Mouse (Mus musculus) hindbrain, embryonic 10.5 days (tissue): Measurements from ENCODE around the gene Fkbp15. TPM values are rescaled to one million over a fixed set of nuclear protein-coding genes. Genes with fewer than 3 reads are reported as not detected.

Experiments used
- DNase-seq: peaks from one replicate; pipeline ENCODE4 v3.0.0-alpha.2; 2017; ENCODE audit warnings: low spot score
- H3K27ac ChIP-seq: fragments of 300-500 bp; sonication (generic); 2 replicates; pipeline ENCODE4 v1.5.1; 2016; ENCODE audit warnings: mild to moderate bottlenecking, moderate library complexity
- H3K27me3 ChIP-seq: fragments of 300-500 bp; sonication (generic); 2 replicates; pipeline ENCODE4 v1.6.1; 2016; ENCODE audit warnings: mild to moderate bottlenecking; ENCODE audit not compliant: poor library complexity, insufficient read depth, severe bottlenecking
- H3K36me3 ChIP-seq: fragments of 300-500 bp; sonication (generic); 2 replicates; pipeline ENCODE4 v1.6.1; 2016; ENCODE audit warnings: mild to moderate bottlenecking, moderate library complexity
- H3K4me1 ChIP-seq: fragments of 300-500 bp; sonication (generic); replicated peaks from 2 replicates; pipeline ENCODE4 v1.6.1; 2016; ENCODE audit warnings: mild to moderate bottlenecking
- H3K4me3 ChIP-seq: fragments of 300-500 bp; sonication (generic); 2 replicates; pipeline ENCODE4 v1.5.1; 2016; ENCODE audit warnings: mild to moderate bottlenecking, moderate library complexity
- H3K9me3 ChIP-seq: fragments of 300-500 bp; sonication (generic); 2 replicates; pipeline ENCODE4 v1.6.1; 2016; ENCODE audit warnings: mild to moderate bottlenecking, moderate library complexity
- WGBS: fragments of 180-500 bp; shearing (Covaris S2); methylation state at CpG from one replicate; pipeline ENCODE4 v1.1.7; 2016; 5-methylcytosine and 5-hydroxymethylcytosine counted together
- polyA plus RNA-seq: library from polyadenylated mRNA; unstranded; fragments of >200 nt; fragmentation: Nextera tagmentation; extraction: Ambion mirVana; gene quantifications from 2 replicates; pipeline ENCODE4 v1.2.1, GENCODE M21; 2016

Gene Fkbp15
- polyA plus RNA-seq, 1 experiment from 2014 or later: 20.3 TPM

GRCm38 (mm10) chr4:62364299-62364698 lies 4.0 kb upstream of the Fkbp15 start:
- H3K4me1 ChIP-seq: peaks cover 20% of the 10 kb centered on the region
- 95% methylated on average over 8 of the region's 8 CpGs for WGBS
- H3K36me3 ChIP-seq: no peaks in the 10 kb centered on the region
- H3K27ac ChIP-seq: no peak overlapping the region
- no peaks in the 10 kb centered on the region for H3K9me3 ChIP-seq
- no peak overlapping the region for H3K4me3 ChIP-seq
- no peaks in the 10 kb centered on the region for H3K27me3 ChIP-seq
- no peak for DNase-seq

GRCm38 (mm10) chr4:62362437-62362836 lies 2.1 kb upstream of the Fkbp15 start:
- H3K27ac ChIP-seq: no peak overlapping the region
- no peaks in the 10 kb centered on the region for H3K36me3 ChIP-seq
- no peak for DNase-seq
- H3K9me3 ChIP-seq: no peaks in the 10 kb centered on the region
- H3K27me3 ChIP-seq: no peaks in the 10 kb centered on the region
- H3K4me1 ChIP-seq: peaks cover 23% of the 10 kb centered on the region
- no peak overlapping the region for H3K4me3 ChIP-seq
- WGBS: 91% methylated on average over 2 of the region's 2 CpGs

- Histone ChIP-seq H3K4me3 (peak overlapping the region; percentile 64), H3K9me3 (no peaks in the 10 kb centered on the region), H3K27me3 (no peaks in the 10 kb centered on the region), H3K27ac (peak overlapping the region; percentile 8; the same call in 1 of the 2 replicates), H3K4me1 (peaks cover 23% of the 10 kb centered on the region), H3K36me3 (no peaks in the 10 kb centered on the region)
- no peak for DNase-seq
- WGBS: 96% methylated on average over 1 of the region's 1 CpGs
These were observed 1.6 kb upstream of the Fkbp15 start for GRCm38 (mm10) chr4:62361997-62362396.

GRCm38 (mm10) chr4:62361571-62361970 lies 1.2 kb upstream of the Fkbp15 start:
- peak overlapping the region; percentile 8; the same call in 1 of the 2 replicates for H3K27ac ChIP-seq
- peak overlapping the region; percentile 64 for H3K4me3 ChIP-seq
- no peaks in the 10 kb centered on the region for H3K9me3 ChIP-seq
- no peaks in the 10 kb centered on the region for H3K27me3 ChIP-seq
- peaks cover 23% of the 10 kb centered on the region for H3K4me1 ChIP-seq
- WGBS: 62% methylated on average over 6 of the region's 6 CpGs
- H3K36me3 ChIP-seq: no peaks in the 10 kb centered on the region
- no peak for DNase-seq

- Histone ChIP-seq H3K27ac (peak overlapping the region; percentile 91), H3K4me1 (peaks cover 23% of the 10 kb centered on the region), H3K27me3 (no peaks in the 10 kb centered on the region), H3K36me3 (no peaks in the 10 kb centered on the region), H3K4me3 (peak overlapping the region; percentile 64), H3K9me3 (no peaks in the 10 kb centered on the region)
- DNase-seq: no peak
- 2% methylated on average over 22 of the region's 22 CpGs for WGBS
These were observed 582 bp upstream of the Fkbp15 start for GRCm38 (mm10) chr4:62360805-62361455.

- WGBS: 50% methylated on average over 7 of the region's 7 CpGs
These were observed 1.0 kb downstream of the Fkbp15 start for GRCm38 (mm10) chr4:62359256-62359775.

GRCm38 (mm10) chr4:62357631-62358148 lies 2.7 kb downstream of the Fkbp15 start:
- Histone ChIP-seq H3K27ac (no peak overlapping the region), H3K4me3 (no peak overlapping the region), H3K27me3 (no peaks in the 10 kb centered on the region), H3K4me1 (peaks cover 23% of the 10 kb centered on the region), H3K36me3 (no peaks in the 10 kb centered on the region), H3K9me3 (no peaks in the 10 kb centered on the region)
- no peak for DNase-seq
- WGBS: 85% methylated on average over 1 of the region's 1 CpGs

More at GRCm38 (mm10) chr4:62359256-62359775, 1.0 kb downstream of the Fkbp15 start:
- H3K4me3 ChIP-seq: peak overlapping the region; percentile 64
- no peaks in the 10 kb centered on the region for H3K27me3 ChIP-seq
- H3K27ac ChIP-seq: 0 out of 2 replicates have a peak overlapping the region, but pooled peaks have one; percentile 91
- H3K4me1 ChIP-seq: peaks cover 23% of the 10 kb centered on the region
- no peaks in the 10 kb centered on the region for H3K9me3 ChIP-seq
- H3K36me3 ChIP-seq: no peaks in the 10 kb centered on the region
- DNase-seq: no peak

- 93% methylated on average over 2 of the region's 2 CpGs for WGBS
- DNase-seq: no peak
- peaks cover 40% of the 10 kb centered on the region for H3K36me3 ChIP-seq
These were observed 11.0 kb downstream of the Fkbp15 start for GRCm38 (mm10) chr4:62349371-62349770.

GRCm38 (mm10) chr4:62348329-62348705 lies 12.0 kb downstream of the Fkbp15 start:
- H3K27ac ChIP-seq: no peak overlapping the region
- no peak overlapping the region for H3K4me3 ChIP-seq
- DNase-seq: no peak
- peaks cover 47% of the 10 kb centered on the region for H3K36me3 ChIP-seq
- no peaks in the 10 kb centered on the region for H3K27me3 ChIP-seq
- no peaks in the 10 kb centered on the region for H3K4me1 ChIP-seq
- 83% methylated on average over 2 of the region's 2 CpGs for WGBS
- H3K9me3 ChIP-seq: 0 out of 2 replicates have a peak, but pooled peaks cover 2% of the 10 kb centered on the region

More at GRCm38 (mm10) chr4:62349371-62349770, 11.0 kb downstream of the Fkbp15 start:
- H3K27me3 ChIP-seq: no peaks in the 10 kb centered on the region
- H3K4me1 ChIP-seq: no peaks in the 10 kb centered on the region
- no peak overlapping the region for H3K4me3 ChIP-seq
- no peaks in the 10 kb centered on the region for H3K9me3 ChIP-seq
- no peak overlapping the region for H3K27ac ChIP-seq

GRCm38 (mm10) chr4:62347605-62348328 lies 12.6 kb downstream of the Fkbp15 start:
- peaks cover 49% of the 10 kb centered on the region for H3K36me3 ChIP-seq
- no peaks in the 10 kb centered on the region for H3K4me1 ChIP-seq
- whole genome bisulfite sequencing: 82% methylated on average over 9 of the region's 9 CpGs
- no peak overlapping the region for H3K4me3 ChIP-seq
- H3K27ac ChIP-seq: no peak overlapping the region
- 0 out of 2 replicates have a peak, but pooled peaks cover 2% of the 10 kb centered on the region for H3K9me3 ChIP-seq
- H3K27me3 ChIP-seq: no peaks in the 10 kb centered on the region
- DNase-seq: no peak

GRCm38 (mm10) chr4:62345827-62346226 lies 14.5 kb downstream of the Fkbp15 start:
- no peaks in the 10 kb centered on the region for H3K27me3 ChIP-seq
- H3K9me3 ChIP-seq: 0 out of 2 replicates have a peak, but pooled peaks cover 2% of the 10 kb centered on the region
- H3K4me1 ChIP-seq: no peaks in the 10 kb centered on the region
- no peak overlapping the region for H3K4me3 ChIP-seq
- H3K27ac ChIP-seq: no peak overlapping the region
- DNase-seq: no peak
- WGBS: 89% methylated on average over 4 of the region's 4 CpGs
- H3K36me3 ChIP-seq: peaks cover 51% of the 10 kb centered on the region

- Histone ChIP-seq H3K9me3 (0 out of 2 replicates have a peak, but pooled peaks cover 2% of the 10 kb centered on the region), H3K4me3 (no peak overlapping the region), H3K27ac (no peak overlapping the region), H3K27me3 (no peaks in the 10 kb centered on the region), H3K36me3 (peaks cover 42% of the 10 kb centered on the region), H3K4me1 (no peaks in the 10 kb centered on the region)
- no peak for DNase-seq
- WGBS: 92% methylated on average over 1 of the region's 1 CpGs
These were observed 16.3 kb downstream of the Fkbp15 start for GRCm38 (mm10) chr4:62344000-62344399.

GRCm38 (mm10) chr4:62338536-62338935 lies 21.8 kb downstream of the Fkbp15 start:
- 91% methylated on average over 5 of the region's 5 CpGs for WGBS
- no peak for DNase-seq
- peaks cover 51% of the 10 kb centered on the region for H3K36me3 ChIP-seq
- H3K9me3 ChIP-seq: no peaks in the 10 kb centered on the region
- H3K4me1 ChIP-seq: no peaks in the 10 kb centered on the region
- no peak overlapping the region for H3K27ac ChIP-seq
- no peak overlapping the region for H3K4me3 ChIP-seq
- no peaks in the 10 kb centered on the region for H3K27me3 ChIP-seq
